Mouse (Mus musculus) liver, postnatal 0 days (tissue): Measurements from ENCODE around the gene Rasal1.

Source experiments
- CTCF ChIP-seq: sonication (generic); IDR thresholded peaks from 2 replicates; pipeline ENCODE4 v1.5.1; 2016; ENCODE audit warnings: antibody characterized with exemption, low read depth
- EP300 ChIP-seq: IDR thresholded peaks from 2 replicates; pipeline ENCODE4 v1.6.1; 2016; ENCODE audit warnings: antibody characterized with exemption, low read depth, mild to moderate bottlenecking

DNA sequence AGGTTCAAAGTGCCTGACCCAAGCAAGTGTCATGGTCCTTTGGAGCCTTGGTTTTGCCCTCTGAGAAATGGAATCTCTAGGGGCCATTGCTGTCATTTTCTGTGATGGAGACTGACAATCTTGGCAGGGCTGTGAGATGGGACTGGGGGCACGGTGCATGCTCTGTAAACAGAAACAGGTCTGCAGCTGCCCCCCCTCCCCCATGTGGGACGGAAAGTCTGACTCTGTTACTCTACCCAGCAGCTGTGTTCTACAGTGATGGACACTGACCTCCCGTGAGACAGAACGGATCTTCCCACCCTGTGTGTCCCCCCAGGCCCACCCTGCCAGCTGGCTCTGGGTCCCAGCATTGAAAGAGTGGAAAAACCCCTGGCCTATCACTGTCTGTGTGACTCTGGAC lies 41.8 kb downstream of the Rasal1 start:
- TF ChIP-seq EP300 (no peak), CTCF (no peak)
